Mouse (Mus musculus) splenic B cell, adult 2 months (primary cell): ENCODE measurements around the gene Btbd11.

Experiments used
- DNase-seq: peaks from one replicate; pipeline ENCODE4 v3.0.0-alpha.2; 2011; ENCODE audit warnings: low read depth, low spot score
- H3K27me3 ChIP-seq: 2 replicates; pipeline ENCODE4 v1.6.1; 2012; ENCODE audit warnings: mild to moderate bottlenecking, low read length, moderate library complexity, mixed read lengths; ENCODE audit not compliant: control insufficient read depth, poor library complexity, insufficient read depth, severe bottlenecking
- H3K36me3 ChIP-seq: 2 replicates; pipeline ENCODE4 v1.6.1; 2012; ENCODE audit warnings: mild to moderate bottlenecking, low read length, moderate library complexity, mixed read lengths; ENCODE audit not compliant: control insufficient read depth, poor library complexity, insufficient read depth, severe bottlenecking

Gene Btbd11

DNA sequence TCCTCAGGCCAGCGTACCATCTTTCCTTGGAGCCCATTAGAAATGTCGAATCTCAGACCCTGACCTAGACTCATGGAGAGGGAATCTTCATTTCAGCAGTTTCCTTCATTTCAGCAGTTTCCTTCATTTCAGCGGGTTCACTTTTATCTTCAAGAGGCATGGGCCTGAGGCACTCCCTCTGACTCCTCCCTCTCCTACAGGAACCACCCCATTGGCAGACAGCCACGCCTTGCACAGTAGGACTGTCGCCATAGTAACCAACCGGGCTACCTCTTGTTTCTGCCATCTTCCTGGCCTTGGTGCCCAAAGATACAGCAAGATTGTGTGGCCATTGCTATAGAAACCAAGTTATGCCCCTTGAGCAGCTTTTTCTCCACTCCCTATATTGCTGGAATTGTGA lies 205.4 kb downstream of the Btbd11 start:
- DNase-seq = no peak
- H3K27me3 ChIP-seq = no peaks in the 10 kb centered on the region
- H3K36me3 ChIP-seq = no peaks in the 10 kb centered on the region

GRCm38 (mm10) chr10:85596301-85596700 lies 209.7 kb downstream of the Btbd11 start:
- DNase-seq = no peak
- no peaks in the 10 kb centered on the region for H3K36me3 ChIP-seq
- H3K27me3 ChIP-seq = no peaks in the 10 kb centered on the region

DNA sequence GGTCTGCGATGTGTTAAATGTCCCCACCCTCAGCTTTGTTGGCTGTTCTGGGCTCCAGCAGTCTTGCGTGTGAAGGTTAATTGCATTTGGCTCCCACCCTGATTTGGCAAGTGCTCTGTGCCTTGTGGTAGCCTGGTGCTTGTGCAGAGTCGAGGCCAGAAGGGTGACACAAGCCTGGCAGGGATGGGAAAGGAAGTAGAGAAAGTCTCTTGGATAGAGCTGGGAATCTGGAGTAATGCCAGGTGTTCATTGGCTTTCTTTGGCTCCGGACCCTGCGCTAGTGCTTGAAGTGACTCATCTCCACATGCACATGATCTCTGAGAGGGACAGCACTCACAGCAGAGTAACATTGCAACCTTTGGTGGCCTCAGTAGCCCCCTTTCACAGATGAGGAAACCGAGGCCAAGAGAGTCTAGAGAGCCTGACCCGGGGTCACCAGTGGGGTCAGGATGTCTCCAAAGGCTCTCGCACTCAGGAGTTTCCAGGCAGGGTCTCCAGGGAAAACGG lies 211.5 kb downstream of the Btbd11 start:
- H3K27me3 ChIP-seq = no peaks in the 10 kb centered on the region
- no peaks in the 10 kb centered on the region for H3K36me3 ChIP-seq
- no peak for DNase-seq

DNA sequence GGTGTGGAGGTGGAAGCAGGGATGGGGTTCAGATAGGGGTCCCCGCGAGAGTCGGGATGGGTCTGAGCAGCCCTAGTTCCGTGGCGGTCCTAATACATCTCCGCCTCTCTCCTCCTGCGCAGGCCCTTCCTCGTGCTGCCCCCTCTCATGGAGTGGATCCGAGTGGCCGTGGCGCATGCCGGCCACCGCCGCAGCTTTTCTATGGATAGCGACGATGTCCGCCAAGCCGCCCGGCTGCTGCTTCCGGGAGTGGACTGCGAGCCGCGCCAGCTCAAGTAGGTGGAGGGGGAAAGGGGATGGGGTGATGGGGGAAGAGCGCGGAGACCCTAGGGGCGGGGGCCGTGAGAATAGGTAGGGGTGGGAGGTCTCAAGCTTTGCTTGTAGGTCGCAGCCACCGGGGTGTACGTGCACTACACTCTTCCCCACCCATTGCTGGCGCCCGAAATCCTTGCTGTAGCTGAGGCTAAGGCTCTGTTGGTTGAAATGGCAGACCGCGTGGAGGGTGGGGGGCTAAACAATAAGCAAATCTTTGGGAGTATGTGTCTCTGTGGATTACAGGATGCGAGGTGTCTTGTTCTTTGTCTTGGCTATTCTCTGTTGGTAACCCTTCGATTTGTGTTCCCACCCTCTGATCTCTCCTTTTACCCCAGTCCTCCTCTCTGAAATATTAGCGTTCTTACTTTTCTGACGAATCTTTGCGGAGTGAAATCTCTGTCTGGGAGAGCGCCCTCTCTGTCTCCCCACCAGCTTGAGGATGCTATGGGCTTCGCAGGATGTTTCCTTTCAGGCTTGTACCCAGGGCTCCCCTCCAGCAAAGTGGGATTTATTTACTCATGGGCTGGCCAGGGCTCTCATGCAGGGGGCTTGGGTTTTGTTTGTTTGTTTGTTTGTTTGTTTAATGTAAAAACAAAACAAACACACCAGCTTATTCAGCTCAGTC lies 212.3 kb downstream of the Btbd11 start:
- Histone ChIP-seq H3K36me3 (no peaks in the 10 kb centered on the region), H3K27me3 (no peaks in the 10 kb centered on the region)
- DNase-seq = no peak

- no peaks in the 10 kb centered on the region for H3K27me3 ChIP-seq
- DNase-seq = no peak
- H3K36me3 ChIP-seq = no peaks in the 10 kb centered on the region
Observed at GRCm38 (mm10) chr10:85602546-85602945, 215.9 kb downstream of the Btbd11 start.

DNA sequence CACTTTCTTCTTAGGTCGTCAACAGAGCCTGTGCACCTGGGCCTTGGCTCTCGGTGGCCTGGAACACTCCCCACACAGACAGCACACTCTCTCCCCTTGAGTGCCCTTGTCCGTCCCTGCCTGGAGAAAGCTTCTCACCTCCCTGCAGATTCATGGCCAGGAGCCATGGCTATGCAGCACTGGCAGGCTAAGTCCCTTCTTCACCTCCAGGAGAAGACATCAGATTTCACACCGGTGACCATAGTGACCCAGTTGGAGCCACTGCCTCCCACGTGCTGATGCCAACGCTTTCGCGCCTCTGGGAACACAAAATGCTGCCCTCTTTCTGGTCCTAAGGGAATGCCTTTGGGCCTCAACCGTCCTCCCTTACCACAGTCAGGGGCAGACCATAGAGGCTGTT lies 217.9 kb downstream of the Btbd11 start:
- Histone ChIP-seq H3K27me3 (no peaks in the 10 kb centered on the region), H3K36me3 (no peaks in the 10 kb centered on the region)
- DNase-seq = no peak

GRCm38 (mm10) chr10:85608550-85609278 lies 222.1 kb downstream of the Btbd11 start:
- no peaks in the 10 kb centered on the region for H3K27me3 ChIP-seq
- DNase-seq = no peak
- H3K36me3 ChIP-seq = no peaks in the 10 kb centered on the region

- Histone ChIP-seq H3K36me3 (no peaks in the 10 kb centered on the region), H3K27me3 (no peaks in the 10 kb centered on the region)
- DNase-seq = no peak
Observed at GRCm38 (mm10) chr10:85617080-85617479, 230.5 kb downstream of the Btbd11 start.

- no peak for DNase-seq
Observed at GRCm38 (mm10) chr10:85617501-85618417, 231.1 kb downstream of the Btbd11 start.

DNA sequence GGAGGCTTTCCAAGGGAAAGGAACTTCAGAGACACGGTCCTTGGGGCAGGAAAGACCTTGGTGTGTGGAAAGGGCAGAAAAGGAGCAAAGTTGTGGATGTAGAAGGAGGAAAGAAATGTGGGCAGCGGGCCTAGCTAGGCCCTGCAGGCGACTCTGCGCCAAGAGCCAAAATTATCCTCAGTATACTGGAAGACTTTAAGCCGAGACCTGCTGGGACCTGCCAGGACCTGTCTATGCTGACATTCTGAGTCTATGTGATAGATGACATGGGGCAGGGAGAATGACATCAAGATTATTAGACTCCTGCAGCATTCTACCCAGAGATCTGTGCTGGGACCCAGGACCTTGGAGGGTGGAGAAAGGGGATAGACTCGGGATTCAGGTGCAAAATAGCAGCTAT lies 234.5 kb downstream of the Btbd11 start:
- Histone ChIP-seq H3K27me3 (no peaks in the 10 kb centered on the region), H3K36me3 (no peaks in the 10 kb centered on the region)

More at GRCm38 (mm10) chr10:85617501-85618417, 231.1 kb downstream of the Btbd11 start:
- no peaks in the 10 kb centered on the region for H3K27me3 ChIP-seq
- no peaks in the 10 kb centered on the region for H3K36me3 ChIP-seq

DNA sequence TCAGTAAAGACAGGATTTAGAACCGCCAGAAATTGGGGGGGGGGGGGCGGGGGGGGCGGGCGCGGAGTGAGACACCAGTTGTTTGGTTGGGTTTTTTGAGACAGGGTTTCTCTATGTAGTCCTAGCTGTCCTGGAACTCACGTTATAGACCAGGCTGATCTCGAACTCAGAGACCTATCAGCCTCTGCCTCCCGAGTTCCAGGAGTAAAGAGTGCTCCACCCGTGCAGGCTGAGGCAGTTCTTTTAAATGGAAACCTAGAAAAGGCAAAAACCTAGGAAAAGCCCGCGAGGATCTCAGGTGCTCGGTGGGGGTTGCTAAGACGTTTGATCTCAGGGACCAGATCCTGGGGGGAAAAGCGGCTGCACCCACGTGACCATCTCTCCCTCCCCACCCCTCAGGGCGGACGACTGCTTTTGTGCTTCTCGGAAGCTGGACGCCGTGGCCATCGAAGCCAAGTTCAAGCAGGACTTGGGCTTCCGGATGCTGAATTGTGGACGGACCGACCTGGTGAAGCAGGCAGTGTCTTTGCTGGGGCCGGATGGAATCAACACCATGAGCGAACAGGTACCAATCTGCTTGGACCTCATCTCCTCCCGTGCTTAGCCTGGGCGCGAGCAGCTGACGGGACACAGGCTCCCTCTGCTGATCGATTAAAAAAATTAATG lies 238.0 kb downstream of the Btbd11 start:
- no peaks in the 10 kb centered on the region for H3K36me3 ChIP-seq
- H3K27me3 ChIP-seq = no peaks in the 10 kb centered on the region
- DNase-seq = peak; percentile 29

More for the DNA sequence above, 234.5 kb downstream of the Btbd11 start:
- DNase-seq = no peak

- DNase-seq = no peak
- no peaks in the 10 kb centered on the region for H3K27me3 ChIP-seq
- no peaks in the 10 kb centered on the region for H3K36me3 ChIP-seq
Observed at GRCm38 (mm10) chr10:85625170-85625686, 238.6 kb downstream of the Btbd11 start.

- no peaks in the 10 kb centered on the region for H3K36me3 ChIP-seq
- H3K27me3 ChIP-seq = no peaks in the 10 kb centered on the region
- DNase-seq = no peak
Observed at GRCm38 (mm10) chr10:85632030-85632429, 245.4 kb downstream of the Btbd11 start.

DNA sequence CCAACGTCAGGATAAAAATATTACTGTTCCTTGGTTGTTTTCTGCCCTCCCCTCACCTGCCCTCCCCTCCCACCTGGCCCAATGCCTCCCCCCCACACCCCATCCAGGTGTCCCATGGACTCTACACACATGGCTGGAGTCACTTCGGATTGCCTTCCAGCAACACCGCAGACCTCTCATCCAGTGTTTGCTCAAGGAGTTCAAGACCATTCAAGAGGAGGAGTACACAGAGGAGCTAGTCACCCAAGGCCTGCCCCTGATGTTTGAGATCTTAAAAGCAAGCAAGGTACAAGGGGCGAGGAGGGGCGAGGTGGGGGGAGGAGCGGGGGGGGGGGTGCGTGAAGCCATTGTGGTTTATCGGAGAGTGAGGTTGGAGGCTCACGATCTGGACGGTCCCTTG lies 247.0 kb downstream of the Btbd11 start:
- Histone ChIP-seq H3K27me3 (no peaks in the 10 kb centered on the region), H3K36me3 (no peaks in the 10 kb centered on the region)
- DNase-seq = no peak
